Mouse (Mus musculus) E14TG2a.4 (cell line): ENCODE measurements around the gene Ext2.

Experiments
- CTCF ChIP-seq: conservative IDR thresholded peaks from 2 replicates; pipeline ENCODE4 v1.5.1; 2014; ENCODE audit warnings: low read length
- NANOG ChIP-seq: IDR thresholded peaks from 2 replicates; pipeline ENCODE4 v1.6.1; 2014; ENCODE audit warnings: borderline replicate concordance, low read length, mixed read lengths
- POU5F1 ChIP-seq: IDR thresholded peaks from 2 replicates; pipeline ENCODE4 v1.6.1; 2014; ENCODE audit warnings: low read length, borderline replicate concordance

- no peak for TF ChIP-seq CTCF
- no peak for TF ChIP-seq POU5F1
- no peak for TF ChIP-seq NANOG
Observed at GRCm38 (mm10) chr2:93782682-93783081, 39.7 kb downstream of the Ext2 start.
